Mouse (Mus musculus) kidney, postnatal 4 days (tissue): ENCODE measurements around the gene Dpm2.

Experiments
- DNase-seq, 2 experiments: peaks; one replicate each; pipeline ENCODE4 v3.0.0; 2021; ENCODE audit warnings: mixed read lengths in 2 of 2

Gene Dpm2

GRCm38 (mm10) chr2:32547380-32547779 lies 23.3 kb upstream of the Dpm2 start:
- no peak for DNase-seq

- DNase-seq, result peak; percentile 44 to 51
Measured at GRCm38 (mm10) chr2:32547964-32548739, 22.5 kb upstream of the Dpm2 start.

- no peak for DNase-seq
Measured at GRCm38 (mm10) chr2:32549171-32549570, 21.5 kb upstream of the Dpm2 start.

GRCm38 (mm10) chr2:32549764-32550163 lies 20.9 kb upstream of the Dpm2 start:
- peak; percentile 34 to 35 for DNase-seq

GRCm38 (mm10) chr2:32551236-32551635 lies 19.4 kb upstream of the Dpm2 start:
- DNase-seq, result no peak

GRCm38 (mm10) chr2:32553592-32554148 lies 17.0 kb upstream of the Dpm2 start:
- DNase-seq, result no peak

GRCm38 (mm10) chr2:32555484-32555883 lies 15.2 kb upstream of the Dpm2 start:
- peak in 1 of 2 experiments; percentile 39 for DNase-seq

GRCm38 (mm10) chr2:32556019-32556418 lies 14.6 kb upstream of the Dpm2 start:
- no peak for DNase-seq

GRCm38 (mm10) chr2:32559570-32559969 lies 11.1 kb upstream of the Dpm2 start:
- no peak for DNase-seq

GRCm38 (mm10) chr2:32566536-32567063 lies 4.1 kb upstream of the Dpm2 start:
- peak; percentile 70 to 80 for DNase-seq

GRCm38 (mm10) chr2:32568149-32568548 lies 2.5 kb upstream of the Dpm2 start:
- DNase-seq, result peak; percentile 26 to 35

- no peak for DNase-seq
Measured at GRCm38 (mm10) chr2:32568941-32569340, 1.7 kb upstream of the Dpm2 start.

GRCm38 (mm10) chr2:32572196-32572595 lies 1.5 kb downstream of the Dpm2 start:
- no peak for DNase-seq

- DNase-seq, result no peak
Measured at GRCm38 (mm10) chr2:32574497-32574896, 3.8 kb downstream of the Dpm2 start, which contains the start of gene Pip5kl1. TSS of gene Pip5kl1 (plus strand) at chr2:32574797.

GRCm38 (mm10) chr2:32574901-32575585 lies 4.4 kb downstream of the Dpm2 start:
- peak; percentile 73 to 74 for DNase-seq

- peak; percentile 60 to 71 for DNase-seq
Measured at GRCm38 (mm10) chr2:32575586-32576160, 5.0 kb downstream of the Dpm2 start, which contains the start of gene 9430097D07Rik. TSS of gene 9430097D07Rik (minus strand) at chr2:32575684.

- DNase-seq, result no peak
Measured at GRCm38 (mm10) chr2:32576532-32576931, 5.9 kb downstream of the Dpm2 start.

- DNase-seq, result peak; percentile 61 to 73
Measured at GRCm38 (mm10) chr2:32578146-32579046, 7.7 kb downstream of the Dpm2 start.

GRCm38 (mm10) chr2:32581450-32582095 lies 10.9 kb downstream of the Dpm2 start:
- DNase-seq, result peak; percentile 69 to 73

- peak; percentile 81 to 86 for DNase-seq
Measured at GRCm38 (mm10) chr2:32582830-32583799, 12.5 kb downstream of the Dpm2 start.
